Mouse (Mus musculus): Measurements from ENCODE around the gene Rnf135. TPM values are rescaled to one million over a fixed set of nuclear protein-coding genes. Genes with fewer than 3 reads are reported as not detected.
"Not testable (repeated sequence)": the region's sequence is repeated elsewhere in the genome, so short reads cannot be mapped to it uniquely, and the experiment has no call there.

Rnf135 gene
- total and polyA plus RNA-seq, 2 experiments from 2014 or later = 3.3 to 3.7 TPM

DNA sequence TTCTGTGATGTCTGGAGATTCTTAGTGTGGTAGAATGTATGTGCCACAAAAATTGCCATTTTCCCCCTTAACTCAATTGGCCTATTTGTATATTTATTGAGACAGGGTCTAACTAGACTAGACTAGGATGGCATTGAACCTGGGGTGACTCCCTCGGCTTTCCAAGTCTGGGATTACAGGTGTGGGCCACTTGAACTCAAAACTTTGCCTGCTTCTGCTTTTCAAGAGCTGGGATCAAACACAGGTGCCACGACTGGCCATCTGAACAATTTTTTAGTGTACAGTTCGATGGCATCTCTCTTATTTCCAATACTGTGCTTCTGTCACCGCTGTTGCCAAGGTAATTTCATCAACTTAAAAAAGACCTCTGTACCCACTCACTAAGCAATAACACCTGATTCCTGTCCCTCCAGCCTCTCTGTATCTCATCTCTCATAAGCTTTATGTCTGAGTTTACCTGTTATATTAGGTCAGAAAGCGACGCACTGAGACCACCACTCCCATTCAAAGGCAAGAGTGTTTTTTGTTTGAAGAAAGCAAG, 950 bp downstream of the Rnf135 start:
- H3K4me2 ChIP-seq (ENCODE audit: low read depth, low read length, poor library complexity, severe bottlenecking) = peak overlapping the region; percentile 52
- no peaks in the 10 kb centered on the region for H3K36me3 ChIP-seq (ENCODE audit: insufficient read depth, low read length)
- H3K9ac ChIP-seq (replicated peaks; ENCODE audit: low read length, poor library complexity, severe bottlenecking) = no peak overlapping the region
- no peaks in the 10 kb centered on the region for H3K4me1 ChIP-seq (ENCODE audit: insufficient read depth, low read length)
- DNase-seq (ENCODE audit: low spot score) = no peak
- no peak overlapping the region for H3K27ac ChIP-seq (ENCODE audit: low read depth, low read length)
- H3K4me3 ChIP-seq (ENCODE audit: low read depth, low read length) = peak overlapping the region; percentile 40; the same call in 1 of the 2 replicates
- H3K9me3 ChIP-seq (ENCODE audit: low read length) = no peaks in the 10 kb centered on the region
- 91% methylated on average over 6 of the region's 6 CpGs for WGBS
- TF ChIP-seq CTCF (IDR thresholded peaks at IDR 0.05) = no peak
- H3K27me3 ChIP-seq (ENCODE audit: insufficient read depth, low read length) = no peaks in the 10 kb centered on the region
- no peak for ATAC-seq (ENCODE audit: low FRiP score)

DNA sequence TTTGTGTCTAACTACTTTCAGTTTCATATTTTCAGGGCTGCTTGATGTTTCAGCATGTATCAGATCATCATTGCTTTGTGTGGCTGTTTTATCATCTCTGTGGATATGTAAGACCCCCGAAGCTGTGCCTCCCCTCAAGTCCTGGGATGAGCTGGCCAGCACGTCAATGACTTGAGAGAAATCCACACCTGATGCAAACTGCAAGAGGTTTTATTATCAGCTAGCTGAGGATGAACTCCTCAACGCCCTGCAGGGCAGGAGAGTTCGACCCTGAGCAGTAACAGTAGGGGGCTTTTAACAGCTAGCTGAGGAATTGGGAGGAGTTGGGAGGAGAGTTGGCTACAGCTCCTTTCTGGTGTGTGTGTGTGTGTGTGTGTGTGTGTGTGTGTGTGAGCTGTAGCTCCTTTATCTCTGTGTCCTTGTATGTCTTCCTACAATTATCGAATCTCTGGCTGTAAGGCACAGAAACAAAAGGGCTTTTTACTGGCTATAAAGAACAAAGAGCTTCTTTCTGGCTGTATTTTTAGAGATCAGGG, 1.9 kb downstream of the Rnf135 start:
- H3K4me2 ChIP-seq (ENCODE audit: low read depth, low read length, poor library complexity, severe bottlenecking); H3K27ac ChIP-seq (ENCODE audit: low read depth, low read length); H3K9ac ChIP-seq (replicated peaks; ENCODE audit: low read length, poor library complexity, severe bottlenecking); H3K4me3 ChIP-seq (ENCODE audit: low read depth, low read length); H3K4me1 ChIP-seq (ENCODE audit: insufficient read depth, low read length); H3K27me3 ChIP-seq (ENCODE audit: insufficient read depth, low read length); H3K36me3 ChIP-seq (ENCODE audit: insufficient read depth, low read length); ATAC-seq (ENCODE audit: low FRiP score); H3K9me3 ChIP-seq (ENCODE audit: low read length); DNase-seq (ENCODE audit: low spot score): not testable (repeated sequence)
- WGBS = 57% methylated on average over 5 of the region's 5 CpGs

DNA sequence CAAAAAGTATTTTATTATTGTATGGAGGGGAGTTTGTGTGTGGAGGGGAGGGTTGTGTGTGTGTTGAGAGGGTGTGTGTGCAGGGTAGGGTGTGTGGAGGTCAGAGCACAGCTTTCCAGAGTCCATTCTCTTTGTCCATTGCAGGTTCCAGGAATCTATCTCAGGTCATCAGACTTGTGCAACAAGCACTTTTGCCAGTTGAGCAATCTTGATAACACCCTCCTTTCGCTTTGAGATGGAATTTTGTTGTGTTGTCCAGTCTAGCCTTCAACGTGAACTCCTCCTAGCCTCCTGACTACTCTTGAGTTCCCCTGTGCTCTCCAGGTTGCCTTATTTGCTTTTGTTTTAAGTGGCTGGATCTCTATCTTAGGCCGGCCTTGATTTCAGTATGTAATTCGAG, 6.6 kb downstream of the Rnf135 start:
- no peak for TF ChIP-seq CTCF (IDR thresholded peaks at IDR 0.05)
- H3K27ac ChIP-seq (ENCODE audit: low read depth, low read length) = no peak overlapping the region
- H3K4me1 ChIP-seq (ENCODE audit: insufficient read depth, low read length) = no peaks in the 10 kb centered on the region
- H3K27me3 ChIP-seq (ENCODE audit: insufficient read depth, low read length) = no peaks in the 10 kb centered on the region
- H3K36me3 ChIP-seq (ENCODE audit: insufficient read depth, low read length) = no peaks in the 10 kb centered on the region
- DNase-seq (ENCODE audit: low spot score) = no peak
- H3K4me2 ChIP-seq (ENCODE audit: low read depth, low read length, poor library complexity, severe bottlenecking) = no peak overlapping the region
- WGBS = 83% methylated on average over 4 of the region's 4 CpGs
- no peak overlapping the region for H3K4me3 ChIP-seq (ENCODE audit: low read depth, low read length)
- H3K9me3 ChIP-seq (ENCODE audit: low read length) = no peaks in the 10 kb centered on the region
- H3K9ac ChIP-seq (replicated peaks; ENCODE audit: low read length, poor library complexity, severe bottlenecking) = no peak overlapping the region
- ATAC-seq (ENCODE audit: low FRiP score) = no peak

DNA sequence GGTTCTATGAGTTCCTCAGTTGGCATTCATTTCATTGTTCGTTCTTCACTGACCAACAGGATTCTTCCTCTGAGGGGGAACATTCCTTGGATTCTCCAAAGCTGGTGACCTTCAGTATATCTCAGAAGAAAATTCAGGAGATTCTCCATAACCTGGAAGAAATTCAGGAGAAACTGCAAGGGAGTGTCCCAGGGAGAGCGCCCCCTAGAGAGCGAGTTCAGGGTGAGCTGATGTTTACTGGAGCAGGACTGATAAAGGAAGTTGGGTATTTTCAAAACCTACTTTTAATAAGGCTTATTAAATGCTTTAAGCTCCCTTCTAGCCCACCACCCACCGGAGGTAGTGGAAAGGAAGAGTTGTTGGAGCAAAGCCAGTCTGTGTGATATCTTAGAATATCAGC, 10.2 kb downstream of the Rnf135 start:
- H3K27me3 ChIP-seq (ENCODE audit: insufficient read depth, low read length) = no peaks in the 10 kb centered on the region
- ATAC-seq (ENCODE audit: low FRiP score) (no peak), DNase-seq (ENCODE audit: low spot score) (no peak)
- no peak for TF ChIP-seq CTCF (IDR thresholded peaks at IDR 0.05)
- H3K9ac ChIP-seq (replicated peaks; ENCODE audit: low read length, poor library complexity, severe bottlenecking) = no peak overlapping the region
- 64% methylated on average over 4 of the region's 4 CpGs for WGBS
- no peak overlapping the region for H3K4me2 ChIP-seq (ENCODE audit: low read depth, low read length, poor library complexity, severe bottlenecking)
- no peak overlapping the region for H3K27ac ChIP-seq (ENCODE audit: low read depth, low read length)
- H3K9me3 ChIP-seq (ENCODE audit: low read length) = no peaks in the 10 kb centered on the region
- H3K4me3 ChIP-seq (ENCODE audit: low read depth, low read length) = no peak overlapping the region
- no peaks in the 10 kb centered on the region for H3K36me3 ChIP-seq (ENCODE audit: insufficient read depth, low read length)
- no peaks in the 10 kb centered on the region for H3K4me1 ChIP-seq (ENCODE audit: insufficient read depth, low read length)

DNA sequence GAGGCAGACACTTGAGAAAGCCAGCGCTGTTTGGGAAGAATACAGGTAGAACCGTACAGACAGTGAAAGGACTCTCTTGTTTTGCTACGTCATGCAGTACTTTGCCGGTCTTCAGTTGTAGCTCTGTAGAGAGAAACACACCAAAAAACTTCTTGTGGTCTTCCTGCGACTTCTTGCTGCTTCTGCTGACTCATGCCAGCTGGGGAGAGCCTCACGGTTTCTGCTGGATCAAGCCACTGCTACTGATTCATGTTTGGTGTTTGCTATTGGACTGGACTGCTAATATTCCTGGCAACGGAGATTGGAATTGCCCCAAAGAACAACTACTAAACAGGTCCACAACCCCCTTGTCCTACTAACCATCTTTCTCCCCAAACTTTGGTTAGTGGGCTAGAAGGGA, 12.7 kb downstream of the Rnf135 start:
- ATAC-seq (ENCODE audit: low FRiP score) (no peak), DNase-seq (ENCODE audit: low spot score) (no peak)
- H3K9ac ChIP-seq (replicated peaks; ENCODE audit: low read length, poor library complexity, severe bottlenecking) = no peak overlapping the region
- H3K27ac ChIP-seq (ENCODE audit: low read depth, low read length) = no peak overlapping the region
- no peak overlapping the region for H3K4me2 ChIP-seq (ENCODE audit: low read depth, low read length, poor library complexity, severe bottlenecking)
- WGBS = 86% methylated on average over 7 of the region's 7 CpGs
- no peak for TF ChIP-seq CTCF (IDR thresholded peaks at IDR 0.05)
- no peak overlapping the region for H3K4me3 ChIP-seq (ENCODE audit: low read depth, low read length)
- H3K9me3 ChIP-seq (ENCODE audit: low read length) = no peaks in the 10 kb centered on the region
- no peaks in the 10 kb centered on the region for H3K36me3 ChIP-seq (ENCODE audit: insufficient read depth, low read length)
- H3K4me1 ChIP-seq (ENCODE audit: insufficient read depth, low read length) = no peaks in the 10 kb centered on the region
- H3K27me3 ChIP-seq (ENCODE audit: insufficient read depth, low read length) = no peaks in the 10 kb centered on the region

DNA sequence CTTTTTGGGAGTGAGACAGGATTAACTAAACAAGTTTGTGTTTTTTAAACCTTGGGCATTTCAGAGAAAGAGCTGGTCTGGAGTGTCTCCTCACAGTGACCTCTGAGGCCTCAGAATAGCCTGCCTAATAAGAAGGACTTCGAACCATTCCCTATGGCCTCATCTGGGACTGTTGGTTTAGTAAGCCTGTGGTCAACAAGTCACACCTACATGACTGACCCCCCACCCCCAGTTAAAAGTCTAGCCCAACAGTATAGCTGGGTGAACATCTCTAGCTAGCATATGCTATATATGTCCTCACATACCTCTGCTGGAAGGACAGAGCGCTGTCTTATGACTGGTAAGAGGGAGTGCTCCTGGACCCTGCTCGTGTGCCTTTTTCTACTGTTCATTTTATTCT, 15.7 kb downstream of the Rnf135 start:
- Histone ChIP-seq H3K36me3 (ENCODE audit: insufficient read depth, low read length) (no peaks in the 10 kb centered on the region), H3K4me3 (ENCODE audit: low read depth, low read length) (no peak overlapping the region), H3K9ac (replicated peaks; ENCODE audit: low read length, poor library complexity, severe bottlenecking) (no peak overlapping the region), H3K9me3 (ENCODE audit: low read length) (no peaks in the 10 kb centered on the region), H3K27ac (ENCODE audit: low read depth, low read length) (no peak overlapping the region), H3K4me2 (ENCODE audit: low read depth, low read length, poor library complexity, severe bottlenecking) (no peak overlapping the region), H3K4me1 (ENCODE audit: insufficient read depth, low read length) (no peaks in the 10 kb centered on the region), H3K27me3 (ENCODE audit: insufficient read depth, low read length) (no peaks in the 10 kb centered on the region)
- 96% methylated on average over 3 of the region's 3 CpGs for WGBS
- no peak for TF ChIP-seq CTCF (IDR thresholded peaks at IDR 0.05)
- ATAC-seq (ENCODE audit: low FRiP score) (no peak), DNase-seq (ENCODE audit: low spot score) (no peak)
